Mouse (Mus musculus) embryonic fibroblast, embryonic 13.5 days (primary cell): Measurements from ENCODE around the gene Gm17018.

Experiments
- CTCF ChIP-seq: IDR thresholded peaks from 2 replicates; pipeline ENCODE4 v1.5.1; 2011; ENCODE audit warnings: mild to moderate bottlenecking, control low read depth, low read length, moderate library complexity, borderline replicate concordance; ENCODE audit not compliant: insufficient read depth
- POLR2A ChIP-seq: IDR thresholded peaks from 2 replicates; pipeline ENCODE4 v1.6.1; 2011; ENCODE audit warnings: low read depth, mild to moderate bottlenecking, control low read depth, low read length, moderate library complexity

DNA sequence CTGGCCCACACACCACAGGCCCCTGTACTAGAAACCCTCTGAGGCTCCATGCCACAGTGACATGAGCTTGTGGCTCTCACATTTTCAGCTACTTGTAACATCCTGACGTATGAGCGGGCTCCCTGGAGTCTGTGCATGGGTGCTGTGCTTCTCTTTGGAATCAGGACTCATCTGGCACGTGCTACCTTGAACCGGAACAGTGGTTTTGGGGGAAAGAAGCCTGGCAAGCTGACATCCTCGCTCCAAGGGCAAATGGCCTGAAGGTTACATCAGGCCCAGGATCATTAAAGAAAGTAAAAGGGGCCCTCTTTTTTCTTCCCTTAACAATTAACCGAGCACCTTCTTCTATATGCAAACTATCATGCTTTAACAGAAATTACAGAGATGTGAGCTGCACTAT lies 22.7 kb downstream of the Gm17018 start:
- TF ChIP-seq CTCF (no peak), POLR2A (no peak)
